Mouse (Mus musculus): ENCODE data around the gene Prph2.

- TF ChIP-seq CTCF (IDR thresholded peaks at IDR 0.05; ENCODE audit: control insufficient read depth, insufficient read depth, insufficient read length) (no peak), MAX (IDR thresholded peaks at IDR 0.05) (no peak), USF1 (IDR thresholded peaks at IDR 0.05; ENCODE audit: low read depth) (no peak), MYOG (IDR thresholded peaks at IDR 0.05; ENCODE audit: control insufficient read depth, extremely low read depth, insufficient read length) (no peak)
Measured at GRCm38 (mm10) chr17:46883107-46883506, 27.2 kb upstream of the Prph2 start.
